Mouse (Mus musculus) MEL (cell line): ENCODE results near the gene AC134908.4. TPM values are rescaled to one million over a fixed set of nuclear protein-coding genes. Genes with fewer than 3 reads are reported as not detected.
A peak's percentile ranks its signal among the peaks of the same experiment; 100 is the strongest.

ENCODE experiments used
- DNase-seq: peaks from one replicate; pipeline ENCODE4 v3.0.0; 2011; ENCODE audit warnings: low read depth, low spot score
- H3K27ac ChIP-seq: 2 replicates; pipeline ENCODE4 v1.5.1; 2012; ENCODE audit warnings: low read depth, mild to moderate bottlenecking, control low read depth, low read length, moderate library complexity; ENCODE audit not compliant: control insufficient read depth
- H3K27me3 ChIP-seq, 2 experiments: fragments of 150-350 bp in 1 of 2; sonication (generic) in 1 of 2; 2 replicates each; pipeline ENCODE4 v1.6.1; 2012; ENCODE audit warnings: low read length in 2 of 2, mild to moderate bottlenecking in 2 of 2, improper control_type of control experiment in 1 of 2, moderate library complexity in 1 of 2; ENCODE audit not compliant: insufficient read depth in 2 of 2, control insufficient read depth in 1 of 2
- H3K36me3 ChIP-seq, 2 experiments: 2 replicates each; pipeline ENCODE4 v1.6.1; 2012 to 2014; ENCODE audit warnings: low read length in 2 of 2, improper control_type of control experiment in 1 of 2, inconsistent platforms in 1 of 2, mild to moderate bottlenecking in 1 of 2; ENCODE audit not compliant: insufficient read depth in 2 of 2, control insufficient read depth in 1 of 2
- H3K4me1 ChIP-seq, 2 experiments: fragments of 150-350 bp in 1 of 2; sonication (generic) in 1 of 2; 2 replicates each; pipeline ENCODE4 v1.6.1; 2012; ENCODE audit warnings: low read length in 2 of 2, improper control_type of control experiment in 1 of 2, mild to moderate bottlenecking in 1 of 2; ENCODE audit not compliant: insufficient read depth in 2 of 2, control insufficient read depth in 1 of 2
- H3K4me3 ChIP-seq, 2 experiments: fragments of 150-350 bp in 1 of 2; sonication (generic) in 1 of 2; 2 replicates each; pipeline ENCODE4 v1.5.1; 2012; ENCODE audit warnings: low read depth in 2 of 2, low read length in 2 of 2, mild to moderate bottlenecking in 2 of 2, moderate library complexity in 2 of 2, control low read depth in 1 of 2, improper control_type of control experiment in 1 of 2; ENCODE audit not compliant: control insufficient read depth in 1 of 2, insufficient read depth in 1 of 2
- H3K79me2 ChIP-seq: 2 replicates; pipeline ENCODE4 v1.6.1; 2012; ENCODE audit warnings: mild to moderate bottlenecking, low read length, moderate library complexity; ENCODE audit not compliant: control insufficient read depth, poor library complexity, insufficient read depth
- H3K9ac ChIP-seq: 2 replicates; pipeline ENCODE4 v1.6.1; 2012; ENCODE audit warnings: low read depth, mild to moderate bottlenecking, control low read depth, low read length, moderate library complexity; ENCODE audit not compliant: control insufficient read depth, poor library complexity, severe bottlenecking
- H3K9me3 ChIP-seq: fragments of 150-350 bp; sonication (generic); replicated peaks from 2 replicates; pipeline ENCODE4 v1.6.1; 2012; ENCODE audit warnings: mild to moderate bottlenecking, low read length, improper control_type of control experiment, moderate library complexity; ENCODE audit not compliant: insufficient read depth
- CHD1 ChIP-seq: IDR thresholded peaks from 2 replicates; pipeline ENCODE4 v1.6.1; 2012; ENCODE audit warnings: low read depth, mild to moderate bottlenecking, inconsistent platforms, low read length, improper control_type of control experiment
- ELF1 ChIP-seq: IDR thresholded peaks from 2 replicates; pipeline ENCODE4 v1.6.1; 2014; ENCODE audit warnings: low read depth, mild to moderate bottlenecking, inconsistent platforms, low read length, improper control_type of control experiment, moderate library complexity
- ETS1 ChIP-seq: IDR thresholded peaks from 2 replicates; pipeline ENCODE4 v1.6.1; 2012; ENCODE audit warnings: low read depth, mild to moderate bottlenecking, inconsistent platforms, low read length, improper control_type of control experiment, moderate library complexity
- GABPA ChIP-seq: IDR thresholded peaks from 2 replicates; pipeline ENCODE4 v1.6.1; 2012; ENCODE audit warnings: low read depth, mild to moderate bottlenecking, inconsistent platforms, low read length, improper control_type of control experiment, moderate library complexity
- GATA1 ChIP-seq: IDR thresholded peaks from 2 replicates; pipeline ENCODE4 v1.6.1; 2011; ENCODE audit warnings: low read depth, low read length, improper control_type of control experiment
- HCFC1 ChIP-seq: IDR thresholded peaks from 2 replicates; pipeline ENCODE4 v1.6.1; 2012; ENCODE audit warnings: low read depth, mild to moderate bottlenecking, inconsistent platforms, low read length, improper control_type of control experiment, moderate library complexity
- MAFK ChIP-seq: IDR thresholded peaks from 2 replicates; pipeline ENCODE4 v1.6.1; 2011; ENCODE audit warnings: low read depth, mild to moderate bottlenecking, low read length, improper control_type of control experiment, borderline replicate concordance
- MAX ChIP-seq: IDR thresholded peaks from 2 replicates; pipeline ENCODE4 v1.6.1; 2011; ENCODE audit warnings: low read length, improper control_type of control experiment
- MEF2A ChIP-seq: IDR thresholded peaks from 2 replicates; pipeline ENCODE4 v1.6.1; 2014; ENCODE audit warnings: low read depth, mild to moderate bottlenecking, inconsistent platforms, low read length, improper control_type of control experiment; ENCODE audit not compliant: poor library complexity, insufficient replicate concordance, severe bottlenecking; ENCODE audit errors: extremely low read depth
- MYB ChIP-seq: IDR thresholded peaks from 2 replicates; pipeline ENCODE4 v1.6.1; 2011; ENCODE audit warnings: mild to moderate bottlenecking, low read depth, low read length, improper control_type of control experiment
- NELFE ChIP-seq: IDR thresholded peaks from 2 replicates; pipeline ENCODE4 v1.6.1; 2011; ENCODE audit warnings: low read depth, low read length, improper control_type of control experiment
- RAD21 ChIP-seq: IDR thresholded peaks from 2 replicates; pipeline ENCODE4 v1.6.1; 2011; ENCODE audit warnings: mild to moderate bottlenecking, low read depth, low read length, improper control_type of control experiment
- SMC3 ChIP-seq: IDR thresholded peaks from 2 replicates; pipeline ENCODE4 v1.6.1; 2011; ENCODE audit warnings: low read depth, low read length, improper control_type of control experiment
- TAL1 ChIP-seq: IDR thresholded peaks from 2 replicates; pipeline ENCODE4 v1.6.1; 2012; ENCODE audit warnings: mild to moderate bottlenecking, inconsistent platforms, low read length, moderate library complexity, mixed read lengths
- USF1 ChIP-seq: IDR thresholded peaks from 2 replicates; pipeline ENCODE4 v1.6.1; 2014; ENCODE audit warnings: low read depth, mild to moderate bottlenecking, inconsistent platforms, low read length, improper control_type of control experiment, moderate library complexity
- USF2 ChIP-seq, 2 experiments: IDR thresholded peaks; 2 replicates each; pipeline ENCODE4 v1.6.1; 2011 to 2012; ENCODE audit warnings: improper control_type of control experiment in 2 of 2, low read length in 2 of 2, borderline replicate concordance in 1 of 2, inconsistent platforms in 1 of 2, low read depth in 1 of 2, mild to moderate bottlenecking in 1 of 2; ENCODE audit not compliant: insufficient read depth in 1 of 2
- ZMIZ1 ChIP-seq: IDR thresholded peaks from 2 replicates; pipeline ENCODE4 v1.6.1; 2012; ENCODE audit warnings: low read depth, mild to moderate bottlenecking, inconsistent platforms, low read length, improper control_type of control experiment, moderate library complexity
- polyA plus RNA-seq, 2 experiments: library from polyadenylated mRNA; stranded (reverse) in 1 of 2; unstranded in 1 of 2; fragments of >175 nt in 1 of 2; fragments of >200 nt in 1 of 2; gene quantifications; 2 replicates each; pipeline versions ENCODE4 v1.2.1 to v1.2.4; 2012; ENCODE audit warnings: low replicate concordance in 2 of 2, low read depth in 1 of 2; ENCODE audit not compliant: insufficient read length in 2 of 2, insufficient read depth in 1 of 2, missing spikeins in 1 of 2
- total RNA-seq: library from RNA; depleted of rRNA; stranded (reverse); fragments of 300-350 nt; gene quantifications from 2 replicates; pipeline ENCODE4 v1.2.3, GENCODE M21; 2012

Gene AC134908.4
- total and polyA plus RNA-seq, 3 experiments: 0.92 TPM; not detected in 2

DNA sequence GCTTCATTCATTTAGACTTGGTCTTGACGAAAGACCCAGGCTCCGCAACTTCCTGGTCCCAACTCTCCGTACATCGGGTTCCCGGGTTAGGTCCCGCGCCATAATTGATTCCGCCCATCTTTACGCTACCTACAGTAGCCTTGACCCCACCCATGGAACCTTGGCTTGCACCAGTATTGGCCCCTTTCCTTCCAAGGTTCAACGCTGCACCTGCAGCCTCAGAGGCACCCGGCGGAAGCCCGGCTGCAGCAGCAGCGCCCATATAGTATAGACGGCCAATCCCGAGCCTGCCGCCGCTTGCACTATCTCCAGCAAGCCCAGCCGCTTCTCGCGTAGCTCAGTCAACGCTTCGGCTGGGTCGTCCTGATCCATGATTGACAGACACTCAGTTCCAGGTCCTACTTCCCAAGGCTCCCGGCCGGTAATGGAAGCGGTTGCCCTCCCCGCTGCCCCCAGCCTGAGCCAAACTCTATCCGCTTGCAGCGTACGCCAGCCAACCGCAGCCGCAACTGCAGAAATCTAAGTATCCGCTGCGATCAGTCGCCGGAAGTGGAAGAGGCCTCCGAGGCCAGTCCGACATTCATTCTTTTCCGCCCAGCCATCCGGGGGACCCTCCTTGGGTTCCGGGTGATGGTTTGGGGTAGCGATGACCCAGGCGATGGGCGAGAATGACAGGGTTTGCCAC, 3.5 kb downstream of the AC134908.4 start (continued):
- TF ChIP-seq HCFC1 (peak; percentile 92), MAX (no peak), USF2 (IDR thresholded peaks at IDR 0.05; ENCODE audit: borderline replicate concordance in 1 of 2, insufficient read depth in 1 of 2, low read depth in 1 of 2, low read length in 2 of 2) (no peak), USF1 (no peak), MEF2A (no peak), RAD21 (no peak), ETS1 (peak; percentile 49; the same call in 1 of the 2 replicates), GATA1 (peak; percentile 1; the same call in 1 of the 2 replicates), MAFK (no peak), ELF1 (peak; percentile 80), GABPA (no peak), MYB (no peak), NELFE (peak; percentile 86), ZMIZ1 (no peak; the same call in none of the 2 replicates), CHD1 (no peak; the same call in 1 of the 2 replicates), SMC3 (no peak)

GRCm38 (mm10) chr17:25791320-25791842, 4.1 kb downstream of the AC134908.4 start:
- Histone ChIP-seq H3K4me3 (peak overlapping the region; percentile 67 to 84), H3K27me3 (no peaks in the 10 kb centered on the region), H3K36me3 (peaks cover 0 to 5% of the 10 kb centered on the region in 2 experiments; a peak in 1 of 4 replicates), H3K79me2 (peaks cover 16% of the 10 kb centered on the region), H3K4me1 (peaks cover 0 to 24% of the 10 kb centered on the region in 2 experiments; a peak in 2 of 4 replicates), H3K9me3 (no peaks in the 10 kb centered on the region), H3K9ac (peak overlapping the region; percentile 87), H3K27ac (peak overlapping the region; percentile 97)
- DNase-seq: no peak
- no peak for TF ChIP-seq MAX
- TF ChIP-seq MYB: no peak
- TF ChIP-seq ZMIZ1: peak; percentile 13; the same call in 1 of the 2 replicates
- TF ChIP-seq TAL1: no peak
